Mouse (Mus musculus) common myeloid progenitor, adult 5-6 weeks (primary cell): ENCODE data around the gene Arhgap22. TPM values are rescaled to one million over a fixed set of nuclear protein-coding genes. Genes with fewer than 3 reads are reported as not detected.

ENCODE experiments used
- ATAC-seq: replicated peaks from 2 replicates; pipeline ENCODE4 v1.8.0; 2016; ENCODE audit warnings: low read depth, mild to moderate bottlenecking, moderate TSS enrichment, inconsistent platforms; ENCODE audit not compliant: poor library complexity, severe bottlenecking
- total RNA-seq: library from RNA; stranded (forward); fragments of 200-1000, 187-1606 nt; gene quantifications from 2 replicates; pipeline ENCODE4 v1.2.3, GENCODE M21; 2017

Gene Arhgap22
- total RNA-seq, 1 experiment from 2014 or later = 0.09 TPM

DNA sequence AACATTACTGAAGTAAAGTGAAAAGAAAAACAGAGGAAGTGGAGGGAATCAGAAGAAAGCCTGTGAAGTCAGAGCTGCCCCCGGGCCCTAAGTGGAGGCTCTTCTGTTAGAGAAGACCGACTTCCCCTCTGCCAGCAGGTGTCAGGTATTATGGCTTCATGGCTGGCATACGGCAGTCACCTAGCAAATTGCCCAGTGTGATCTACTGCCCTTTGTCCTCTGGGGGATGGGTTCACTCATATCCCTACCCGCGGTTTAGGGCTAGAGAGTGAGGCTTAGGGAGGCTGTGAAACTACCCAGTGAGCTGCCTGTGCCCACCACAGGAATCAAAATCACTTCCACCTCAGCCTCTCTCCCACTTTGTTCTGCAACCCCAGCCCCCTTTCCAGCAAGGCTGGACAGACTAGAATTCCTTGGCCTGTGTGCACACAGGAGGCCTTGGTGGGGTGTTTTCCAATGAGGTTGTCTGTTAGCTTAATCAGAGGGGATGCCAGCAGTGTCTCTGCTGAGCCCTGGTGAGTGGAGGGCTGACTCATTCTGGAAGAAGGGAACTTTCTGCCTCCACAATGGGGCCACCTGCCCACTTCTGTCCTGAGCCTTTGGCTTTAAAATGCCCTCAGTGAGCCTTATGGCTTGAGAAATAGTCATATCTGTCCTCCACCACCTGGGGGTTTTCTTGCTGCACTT is 1.4 kb upstream of the Arhgap22 start:
- no peak for ATAC-seq

DNA sequence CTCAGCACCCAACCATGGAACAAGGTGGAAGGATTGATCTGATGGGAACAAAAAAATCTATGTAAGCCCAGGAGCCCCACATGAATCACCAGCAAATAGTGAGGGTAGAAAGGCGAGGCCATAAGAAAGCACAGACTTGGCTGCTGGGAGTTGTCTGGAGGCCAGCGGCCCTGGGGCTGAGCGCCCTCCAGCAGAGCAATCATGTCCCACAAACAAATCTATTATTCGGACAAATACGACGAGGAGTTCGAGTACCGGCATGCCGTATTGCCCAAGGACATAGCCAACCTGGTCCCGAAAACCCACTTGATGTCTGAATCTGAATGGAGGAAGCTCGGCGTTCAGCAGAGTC is 892 bp upstream of the Arhgap22 start:
- no peak for ATAC-seq

DNA sequence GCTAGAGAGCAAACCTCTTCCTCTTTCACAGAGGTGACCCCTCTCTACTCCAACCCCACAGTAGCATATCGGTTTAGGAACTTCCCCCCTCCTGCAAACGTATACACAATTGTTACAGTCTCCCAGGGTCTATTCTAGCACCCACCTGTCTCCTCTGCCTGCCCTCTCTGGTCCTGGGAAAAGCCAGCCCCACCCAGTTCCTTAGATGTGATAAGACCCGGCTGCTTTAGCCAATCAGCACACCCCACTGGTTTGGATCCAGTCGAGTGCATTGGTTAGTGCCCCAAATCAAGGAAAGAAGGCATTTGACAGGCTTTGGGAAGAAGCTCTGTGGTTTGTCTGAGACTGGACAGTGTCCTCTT is 922 bp downstream of the Arhgap22 start:
- ATAC-seq = peak; percentile 4

DNA sequence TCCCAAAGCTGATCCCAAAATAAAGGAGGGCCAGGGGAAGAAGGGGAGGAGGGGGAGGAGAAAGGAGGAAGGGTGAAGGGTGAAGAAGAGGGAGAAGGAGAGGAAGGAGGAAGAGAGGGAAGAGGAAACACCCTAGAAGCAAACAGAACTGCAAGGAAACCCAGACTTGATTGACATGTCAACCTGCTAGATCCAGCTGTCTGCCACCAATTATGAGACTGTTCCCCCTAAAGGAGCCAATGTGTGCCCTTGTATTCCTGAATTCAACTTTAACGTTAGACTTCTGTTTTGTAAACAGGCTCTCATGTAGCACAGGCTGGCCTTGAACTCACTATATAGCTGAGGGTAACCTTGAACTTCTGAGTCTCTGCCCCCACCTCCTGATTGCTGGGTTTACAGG is 1.3 kb downstream of the Arhgap22 start:
- no peak for ATAC-seq

DNA sequence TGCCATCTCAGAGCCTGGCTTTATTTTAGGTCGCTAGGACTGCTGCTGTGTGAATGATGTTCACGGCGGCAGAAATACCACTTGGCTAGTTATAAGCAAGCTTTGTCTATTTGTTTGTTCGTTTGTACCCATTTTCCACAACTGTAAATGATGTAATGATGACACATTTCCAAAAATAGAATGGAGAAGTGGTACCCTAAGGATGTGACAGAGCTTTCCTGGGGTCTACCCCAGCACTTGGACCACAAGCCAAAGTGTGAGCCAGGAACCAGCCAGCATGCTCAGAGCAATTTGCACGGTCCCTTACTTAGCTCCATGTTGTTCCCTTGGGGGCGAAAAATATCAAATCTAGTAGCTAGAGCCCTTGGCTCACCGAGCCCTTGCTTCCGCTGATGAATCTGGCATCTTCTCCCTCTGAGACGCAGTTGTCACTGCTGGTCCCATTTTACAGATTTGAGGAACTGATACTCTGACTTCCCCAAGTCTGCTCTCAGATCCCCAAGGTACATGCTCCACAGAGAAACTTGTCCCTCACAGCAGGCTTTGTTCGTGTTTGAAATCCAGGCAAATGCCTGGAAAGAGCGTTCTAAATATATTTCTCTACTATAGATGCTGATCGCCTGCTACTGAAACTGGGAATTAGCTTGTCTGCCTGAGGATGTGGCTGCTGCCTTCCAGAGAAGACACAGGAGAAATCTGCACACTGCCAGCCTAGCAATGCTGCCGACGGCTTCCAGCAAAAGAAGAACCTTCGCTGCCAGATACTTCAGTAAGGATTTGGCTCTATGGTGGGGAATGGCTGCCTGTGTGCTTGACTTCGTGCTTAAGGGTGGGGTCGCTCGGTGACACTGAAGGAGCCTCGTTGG is 2.8 kb downstream of the Arhgap22 start:
- peak; percentile 39 for ATAC-seq

DNA sequence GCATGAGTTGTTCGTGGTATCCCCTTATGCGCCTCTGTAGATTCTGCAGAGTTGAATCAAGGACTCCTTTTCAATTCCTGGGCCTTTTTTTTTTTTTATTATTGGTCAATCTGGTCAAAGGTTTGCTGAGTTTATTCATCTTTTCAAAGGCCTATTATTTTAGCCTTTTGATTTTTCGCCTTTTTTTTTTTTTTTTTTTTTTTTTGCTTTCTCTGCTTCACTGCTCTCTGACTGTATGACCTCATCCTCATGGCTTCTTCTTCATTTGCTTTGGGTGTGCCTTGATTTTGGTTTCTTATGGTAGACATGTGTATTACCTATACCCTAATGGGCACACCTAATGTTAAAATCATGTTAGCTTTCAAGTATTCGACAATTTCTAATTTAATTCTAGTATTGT is 11.4 kb downstream of the Arhgap22 start:
- ATAC-seq = no peak

DNA sequence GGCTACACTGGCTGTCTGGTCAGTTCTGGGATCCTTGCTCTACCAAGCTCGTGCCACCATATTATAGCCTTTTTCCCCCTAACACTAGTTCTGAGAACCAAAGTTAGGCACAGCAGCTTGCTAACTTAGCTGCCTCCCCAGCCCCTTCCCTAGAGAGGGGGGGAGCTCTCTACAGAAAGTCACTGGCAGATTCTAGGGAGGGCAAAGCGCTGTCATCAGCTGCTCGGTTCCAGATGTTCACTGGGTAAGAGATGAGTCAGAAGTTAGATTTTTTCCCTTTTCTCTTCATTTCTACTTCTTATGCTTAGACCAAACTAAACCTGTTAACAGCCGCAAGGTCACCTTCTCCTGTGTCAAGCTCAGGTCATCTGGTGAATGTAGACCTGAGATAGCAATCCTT is 16.8 kb downstream of the Arhgap22 start:
- no peak for ATAC-seq

DNA sequence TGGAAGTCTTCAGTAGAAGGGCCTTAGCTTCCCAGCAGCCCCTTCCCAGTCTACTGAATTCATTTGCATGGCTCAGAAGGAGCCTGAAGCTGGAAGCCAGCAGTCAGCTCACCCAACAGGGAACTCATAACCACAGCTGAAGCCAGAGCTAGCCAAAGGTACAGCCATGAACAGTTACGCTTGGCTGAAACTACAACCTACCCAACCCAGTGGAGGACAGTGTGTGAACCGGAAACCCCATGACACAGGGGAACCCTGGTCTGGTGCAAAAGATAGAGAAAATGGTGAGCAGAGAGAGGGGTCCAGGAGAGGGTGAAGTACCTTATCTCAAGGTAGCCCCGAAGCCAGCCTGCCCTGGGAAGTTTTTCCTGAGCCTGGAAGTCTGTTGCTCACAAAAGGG is 17.5 kb downstream of the Arhgap22 start:
- ATAC-seq = peak; percentile 32

DNA sequence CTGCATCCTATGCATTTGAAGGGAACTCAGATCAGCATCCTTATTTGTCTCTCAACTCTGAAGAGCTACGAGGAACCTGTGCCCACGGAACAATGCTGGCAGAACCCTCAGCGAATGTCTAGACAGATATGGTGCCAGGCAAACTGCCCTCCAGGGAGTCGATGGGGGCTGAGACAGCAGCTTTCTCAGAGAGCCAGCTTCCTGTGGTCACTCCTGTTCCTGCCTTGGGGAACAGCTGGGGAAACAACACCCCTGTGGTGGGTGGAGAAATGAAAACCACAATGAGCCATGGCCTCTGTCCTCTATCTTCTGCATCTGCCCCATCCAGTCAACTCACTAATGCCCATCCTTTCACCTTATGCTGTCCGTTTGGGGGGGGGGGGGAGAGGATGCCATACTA is 18.2 kb downstream of the Arhgap22 start:
- ATAC-seq = peak; percentile 74

DNA sequence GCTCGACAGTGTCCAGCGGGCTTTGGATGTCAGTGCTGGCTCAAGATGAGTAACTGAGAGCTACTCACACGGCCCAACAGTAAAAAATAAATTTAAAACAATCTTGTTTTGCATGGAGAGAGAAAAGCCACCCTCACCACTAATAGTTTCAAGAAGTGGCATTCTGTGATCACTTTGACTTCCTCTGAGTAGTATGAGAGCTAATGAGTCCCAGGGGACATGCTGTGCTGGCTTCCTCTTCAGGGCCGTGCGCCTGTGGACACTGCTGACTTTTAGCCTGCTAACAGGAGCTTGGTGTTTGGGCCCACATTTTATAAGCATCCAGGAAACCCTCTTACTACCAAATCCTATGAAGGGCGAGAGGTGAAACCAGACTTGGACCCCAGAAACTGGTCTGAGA is 21.8 kb downstream of the Arhgap22 start:
- ATAC-seq = no peak

DNA sequence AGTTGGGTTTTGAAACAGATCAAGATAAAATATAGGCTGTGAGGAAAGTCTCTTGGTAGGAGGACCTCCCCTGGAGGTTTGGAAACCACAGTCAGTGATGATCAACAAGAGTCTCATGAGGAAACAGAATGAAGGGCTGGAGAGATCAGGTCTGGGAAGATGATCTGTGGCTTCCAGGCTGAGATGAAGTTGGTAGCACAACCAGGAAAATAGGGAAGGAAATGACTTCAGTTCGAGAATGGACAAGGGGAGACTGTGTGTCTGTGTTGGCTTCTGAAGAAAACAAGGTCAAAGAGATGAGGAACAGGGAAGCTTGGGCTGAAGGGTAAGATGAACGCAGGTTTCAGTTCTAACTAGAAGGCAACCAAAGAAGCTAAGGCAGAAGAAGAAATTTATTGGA is 26.6 kb downstream of the Arhgap22 start:
- ATAC-seq = peak; percentile 57

DNA sequence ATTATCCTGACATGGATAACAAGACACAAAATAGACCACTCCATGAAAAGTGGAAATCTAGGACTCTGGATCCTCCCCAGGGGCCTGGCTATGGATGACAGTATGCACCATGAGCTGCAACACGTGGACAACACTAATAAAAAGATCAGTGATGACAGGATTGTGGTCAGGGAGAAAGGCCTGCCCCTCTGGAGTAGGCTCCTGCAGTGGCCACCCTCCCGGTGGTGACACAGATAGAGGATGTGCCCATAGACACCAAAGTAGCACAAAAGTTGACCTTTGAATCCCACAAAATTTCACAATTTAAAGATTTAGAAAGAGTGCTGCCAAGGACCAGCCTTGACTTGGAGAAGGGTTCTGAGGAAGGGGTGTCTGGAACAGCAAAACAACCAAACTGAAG is 29.4 kb downstream of the Arhgap22 start:
- no peak for ATAC-seq

DNA sequence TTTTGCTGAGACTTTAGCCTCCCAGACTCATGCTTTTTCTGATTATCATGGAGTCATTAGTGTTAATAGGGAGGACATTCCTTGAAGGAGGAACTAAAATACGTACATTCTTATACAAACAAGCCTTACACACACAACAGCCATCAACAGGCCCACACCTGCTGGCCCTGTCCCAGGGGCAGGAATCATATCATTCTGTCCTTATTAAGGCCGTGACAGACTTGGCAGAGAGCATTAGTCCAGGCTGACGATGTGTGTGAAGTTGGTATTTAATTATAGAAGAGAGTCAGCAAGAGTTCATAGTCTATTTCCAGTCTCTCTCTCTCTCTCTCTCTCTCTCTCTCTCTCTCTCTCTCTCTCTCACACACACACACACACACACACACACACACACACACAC is 30.7 kb downstream of the Arhgap22 start:
- no peak for ATAC-seq

DNA sequence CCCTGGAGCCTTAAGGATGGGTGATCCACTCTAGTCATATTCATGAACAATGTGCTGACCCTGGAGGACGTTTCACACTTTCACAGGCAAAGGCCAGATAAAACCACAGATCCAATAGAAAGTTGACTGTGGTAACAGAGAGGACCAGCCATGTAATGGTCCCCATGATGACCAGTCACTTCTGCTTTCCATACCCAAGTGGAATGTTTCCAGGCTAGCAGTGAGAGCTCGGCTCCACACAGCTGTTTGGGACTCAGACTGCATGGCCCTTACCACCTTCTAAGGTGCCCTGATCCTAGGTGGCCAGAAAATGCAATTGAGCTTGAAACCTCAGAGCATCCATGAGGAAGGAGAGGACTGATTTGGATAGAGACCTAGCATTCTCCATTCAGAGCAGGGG is 31.1 kb downstream of the Arhgap22 start:
- ATAC-seq = peak; percentile 37

DNA sequence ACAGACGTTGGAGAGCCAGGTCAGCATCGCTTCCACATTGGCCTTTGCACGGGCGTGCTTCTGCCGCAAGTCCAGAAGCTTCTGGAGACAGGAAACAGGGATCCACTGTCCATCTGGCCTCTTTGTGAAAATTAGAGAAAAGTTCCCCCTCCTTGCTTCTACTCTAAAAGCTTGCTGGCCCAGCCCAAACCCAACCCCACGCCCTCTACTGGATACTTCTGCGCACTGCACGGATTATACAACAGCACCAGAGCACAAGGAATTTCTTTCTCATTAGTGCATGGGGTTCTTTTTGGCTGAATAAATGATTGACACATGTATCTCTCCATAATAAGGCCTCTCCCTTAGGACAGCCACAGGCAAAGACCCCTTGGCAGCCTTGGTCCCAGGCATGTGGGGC is 32.6 kb downstream of the Arhgap22 start:
- no peak for ATAC-seq

DNA sequence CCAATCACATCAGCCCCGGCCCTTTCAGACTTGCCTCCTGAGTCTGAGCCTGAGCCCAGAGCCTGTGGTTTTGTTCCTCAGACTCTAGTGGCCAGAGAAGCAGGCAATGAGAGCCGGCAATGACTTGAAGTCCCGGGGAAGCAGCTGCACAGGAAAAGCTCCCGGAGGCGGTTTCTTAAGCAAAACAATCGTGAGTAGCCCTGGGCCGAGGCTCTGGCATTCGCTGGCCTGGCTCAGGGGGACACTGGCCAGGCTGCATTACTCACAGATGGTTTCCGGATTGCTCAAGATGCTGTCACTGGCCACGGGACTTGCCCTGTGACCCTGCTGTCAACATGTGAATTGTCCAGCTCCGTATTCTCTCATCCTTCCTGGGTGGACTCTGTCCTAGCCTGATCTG is 33.8 kb downstream of the Arhgap22 start:
- ATAC-seq = peak; percentile 55

DNA sequence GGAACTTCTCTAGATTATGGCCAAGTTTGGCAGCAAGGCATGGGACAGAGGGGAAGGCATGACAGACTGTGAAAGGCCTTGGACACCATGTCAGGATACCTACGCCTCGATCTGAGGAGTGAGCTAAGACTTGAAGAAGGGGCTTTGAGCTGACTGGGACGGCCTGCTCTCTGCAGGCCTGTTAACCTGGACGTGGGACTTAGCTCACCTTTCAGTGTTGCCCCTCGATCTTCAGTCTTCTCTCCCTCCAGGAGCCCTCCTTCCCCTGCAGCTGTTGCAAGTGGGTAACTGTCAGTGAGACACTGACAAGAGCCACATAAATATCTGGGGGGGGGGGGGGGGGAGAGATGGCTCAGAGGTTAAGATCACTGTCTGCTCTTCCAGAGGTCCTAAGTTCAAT is 34.9 kb downstream of the Arhgap22 start:
- ATAC-seq = no peak

DNA sequence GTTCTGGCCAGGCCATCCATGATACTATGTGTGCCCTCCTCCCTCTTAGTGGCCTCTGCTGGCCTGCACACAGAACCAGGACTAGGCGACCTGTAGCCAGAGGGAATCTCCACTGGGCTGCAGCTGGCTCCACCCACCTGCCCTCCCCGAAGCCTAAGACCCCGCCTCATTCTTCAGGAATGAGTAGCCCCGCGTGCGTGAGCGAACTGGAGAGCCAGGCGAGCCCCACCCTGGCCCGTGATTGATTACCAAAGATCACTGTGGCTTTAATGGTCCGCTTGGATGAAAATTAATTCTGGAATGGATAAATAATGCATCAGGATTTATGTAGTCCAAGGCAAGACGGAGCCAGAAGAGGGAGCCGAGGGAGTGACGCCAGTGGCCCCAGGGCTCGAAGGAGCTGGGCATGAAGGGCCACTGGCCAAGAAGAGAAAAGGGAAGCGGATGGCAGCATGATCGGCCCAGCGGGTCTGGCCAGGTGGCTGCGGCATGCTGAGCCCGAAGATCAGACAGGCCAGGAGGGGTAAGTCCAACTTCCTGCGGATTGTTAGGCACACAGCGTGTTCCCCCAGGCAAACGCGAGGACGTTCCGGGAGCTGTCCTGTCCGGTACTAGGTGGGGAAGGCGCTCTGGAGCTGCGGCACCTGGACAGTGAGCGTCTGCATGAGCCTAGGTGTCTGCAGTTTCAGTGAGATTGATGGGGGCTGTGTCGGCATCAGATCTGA is 36.6 kb downstream of the Arhgap22 start:
- peak; percentile 52 for ATAC-seq

DNA sequence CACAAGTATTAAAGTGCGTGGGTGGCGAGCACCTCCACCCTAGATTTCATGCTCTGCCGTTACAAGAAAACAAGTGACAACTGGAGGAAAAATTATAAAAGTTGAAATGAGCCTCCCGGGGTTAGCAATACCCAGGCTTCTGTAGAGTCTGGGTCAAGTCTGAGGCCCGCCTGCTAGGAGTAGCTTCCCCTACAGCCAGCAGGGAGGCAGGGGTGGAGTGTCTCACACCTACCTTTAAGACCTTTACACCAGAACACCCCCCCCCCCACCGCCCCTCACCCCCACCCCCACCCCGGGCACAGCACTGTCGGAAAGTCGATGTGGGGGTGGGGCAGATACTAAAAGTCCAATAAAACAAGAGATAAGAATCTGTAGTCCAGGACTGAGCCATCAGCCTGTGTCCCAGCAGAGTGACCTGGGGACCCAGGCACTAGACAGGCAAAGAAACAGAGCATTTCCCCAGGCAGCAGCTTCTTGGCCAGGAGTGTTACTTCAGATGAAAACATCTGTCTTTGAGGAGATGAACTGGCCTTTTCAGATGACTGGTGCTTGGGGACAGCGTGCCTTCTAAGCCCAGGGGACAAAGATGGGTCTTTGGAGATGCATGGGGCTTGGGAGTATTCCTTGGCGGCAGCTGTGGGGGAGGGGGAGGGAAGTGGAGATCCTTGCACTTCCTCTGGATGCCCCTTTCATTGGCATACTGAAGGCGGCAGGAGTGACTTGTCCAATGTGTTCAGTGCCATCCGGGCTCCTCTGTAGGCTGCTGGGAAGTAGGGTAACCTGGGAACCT is 37.3 kb downstream of the Arhgap22 start:
- no peak for ATAC-seq

DNA sequence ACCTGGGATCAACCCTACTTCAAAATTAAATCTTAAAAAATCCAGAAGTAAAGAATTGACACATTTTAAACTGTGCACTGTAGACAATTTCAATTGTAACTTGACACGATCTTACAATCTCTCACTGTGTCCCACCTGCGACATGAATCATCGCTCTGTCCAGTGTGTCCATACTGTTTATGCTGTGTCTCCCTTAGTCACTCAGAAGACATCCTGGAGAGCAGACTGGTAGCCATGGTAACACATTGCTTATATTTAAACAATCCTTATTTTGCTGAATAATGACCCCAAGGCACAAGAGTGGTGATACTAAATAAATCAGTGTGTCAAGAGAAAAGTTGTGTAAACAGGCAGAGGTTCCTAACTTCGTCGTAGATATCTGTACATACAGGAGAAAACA is 44.4 kb downstream of the Arhgap22 start:
- no peak for ATAC-seq
